Mouse (Mus musculus) Patski (cell line): ENCODE data around the gene Sema4a. TPM values are rescaled to one million over a fixed set of nuclear protein-coding genes. Genes with fewer than 3 reads are reported as not detected.

Source experiments
- ATAC-seq: fragments of 100-300 bp; one replicate; pipeline ENCODE4 v1.8.0; 2021
- CTCF ChIA-PET: fragments of 350-600 bp; sonication (Branson Sonifier 250); formaldehyde crosslinking; loops from one replicate; lab custom pipeline; 2022; ENCODE audit warnings: inconsistent platforms; lab: Charles Lee
- POLR2A ChIA-PET: fragments of 350-600 bp; sonication (Branson Sonifier 250); formaldehyde crosslinking; loops from one replicate; lab custom pipeline; 2022; ENCODE audit warnings: antibody characterized with exemption, inconsistent platforms; lab: Charles Lee
- DNase-seq: peaks from one replicate; pipeline ENCODE4 v3.0.0-alpha.2; 2011; ENCODE audit warnings: low read depth, low spot score
- H3K27me3 ChIP-seq: fragments of 371-371 bp; one replicate; pipeline ENCODE4 v1.5.1; 2021
- CTCF ChIP-seq: fragments of 100-300 bp; IDR thresholded peaks from one replicate; pipeline ENCODE4 v1.5.1; 2021
- in situ Hi-C: fragments of 300-500 bp; cut with MboI; formaldehyde crosslinking; loops from 3 replicates; pipeline ENCODE4 v1.11.1; 2018; ENCODE audit warnings: low pct_unique_long_range_greater_than_20kb, mixed read lengths
- polyA plus RNA-seq: library from polyadenylated mRNA; unstranded; gene quantifications from one replicate; pipeline ENCODE4 v1.2.3, GENCODE M21; 2021

Gene Sema4a
- polyA plus RNA-seq, 1 experiment from 2014 or later = 6.6 TPM

DNA sequence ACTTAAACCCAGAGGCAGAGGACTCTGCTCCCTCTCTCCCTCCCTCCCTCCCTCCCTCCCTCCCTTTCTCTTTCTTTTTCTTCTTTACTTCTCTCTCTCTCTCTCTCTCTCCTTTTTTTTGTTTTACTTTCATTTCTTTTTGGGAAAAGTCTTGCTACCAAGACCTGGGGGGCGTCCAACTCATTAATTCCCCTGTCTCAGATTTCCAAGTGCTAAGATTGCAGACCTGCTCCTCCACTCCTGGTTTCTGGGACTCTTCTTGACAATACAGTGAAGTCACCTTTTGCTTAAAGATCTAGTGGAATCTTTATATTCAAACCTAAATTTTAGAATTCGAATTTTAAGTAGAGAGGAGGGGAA lies 35.7 kb downstream of the Sema4a start:
- POLR2A ChIA-PET = interaction anchor here (1.2 to 1.6 kb wide), 2 partner anchors 15 to 18 kb away, joined by 4 to 5 read pairs; partner anchors contain the start of gene Pmf1
- in situ Hi-C loops = no loop called here
- ATAC-seq (no peak), DNase-seq (no peak)
- no peak for TF ChIP-seq CTCF
- H3K27me3 ChIP-seq = peaks cover 10% of the 10 kb centered on the region
- CTCF ChIA-PET = interaction anchor here (0.6 to 4.8 kb wide), 5 partner anchors 13 to 58 kb away, joined by 3 to 35 read pairs (median 5); no protein-coding TSS in a partner anchor

DNA sequence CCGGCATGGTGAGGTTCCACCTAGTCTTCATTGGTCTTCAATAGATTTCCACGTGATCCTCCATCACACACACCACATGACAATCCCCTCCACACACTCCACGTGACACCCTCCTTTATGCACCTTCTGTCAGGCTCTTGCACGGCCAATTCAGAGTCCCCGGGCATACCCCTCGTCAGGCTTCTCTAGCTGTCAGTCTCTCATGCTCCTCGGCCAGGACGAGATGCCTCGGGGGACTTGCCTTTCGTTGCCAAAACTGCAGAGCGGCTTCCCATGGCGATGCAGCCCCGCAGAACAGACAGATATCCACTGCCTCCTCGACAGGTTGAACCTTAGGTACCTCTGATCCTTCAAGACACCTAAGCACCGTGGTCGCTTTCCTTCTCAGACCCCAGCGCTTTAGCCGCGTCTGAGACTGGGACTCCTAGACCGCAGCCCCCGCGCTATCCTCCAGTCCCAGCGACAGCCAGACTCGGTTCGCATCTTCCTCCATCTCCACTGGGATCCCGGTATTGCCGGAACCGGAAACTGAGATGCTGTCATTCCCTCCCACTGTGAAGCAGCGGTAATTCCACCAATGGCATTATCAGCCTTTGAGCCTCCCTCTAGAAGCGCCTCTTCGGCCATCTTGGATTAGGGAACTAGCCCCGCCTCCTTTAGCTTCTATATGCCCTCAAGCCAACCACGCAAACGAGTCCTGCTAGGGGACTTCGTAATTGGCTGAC lies 36.2 kb downstream of the Sema4a start, which contains the start of gene Slc25a44:
Gene Slc25a44 (minus strand): TSS at position 535 of the 725 bp plus-strand sequence.
- peak; percentile 98 for DNase-seq

DNA sequence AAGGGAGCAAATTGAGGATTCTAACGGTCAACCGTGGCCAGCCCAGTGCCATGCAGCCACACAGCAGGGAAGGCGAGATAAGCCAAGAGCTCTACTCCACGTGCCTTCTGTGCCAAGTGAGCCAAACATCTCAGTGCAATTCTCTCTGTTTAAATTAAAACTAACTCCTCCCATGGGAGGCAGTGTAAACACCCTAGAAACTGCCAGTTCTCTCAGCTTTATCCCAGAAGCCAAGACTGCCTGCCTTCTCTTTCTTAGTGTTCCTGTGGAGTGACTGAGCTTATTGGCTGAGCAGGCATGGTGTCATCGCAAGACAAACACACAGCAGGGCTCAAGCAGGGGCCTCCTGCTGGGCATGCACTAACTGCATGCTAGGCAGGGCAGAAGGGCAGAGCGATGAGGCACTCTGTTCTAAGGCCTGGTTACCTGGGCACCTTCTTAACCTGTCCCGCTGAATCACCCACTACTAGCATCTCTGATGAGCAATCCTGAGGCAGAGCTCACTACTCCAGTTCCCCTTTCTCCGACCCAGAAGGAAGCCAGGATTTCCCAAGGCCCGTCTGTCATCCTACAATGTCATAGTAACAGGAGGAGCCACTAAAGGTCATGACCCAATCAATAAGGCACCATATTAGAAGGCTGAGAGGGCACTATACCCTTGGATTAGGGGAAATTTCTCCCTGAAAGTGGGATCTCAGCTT lies 38.8 kb downstream of the Sema4a start:
- ChIA-PET CTCF (interaction anchor here (0.9 to 4.8 kb wide), 7 partner anchors 10 to 100 kb away, joined by 3 to 35 read pairs (median 5); partner anchors contain the start of gene Pmf1), POLR2A (interaction anchor here (1.2 to 1.4 kb wide), 3 partner anchors 12 to 16 kb away, joined by 3 to 4 read pairs (median 3); partner anchors contain the start of gene Pmf1)
- DNase-seq (peak; percentile 70), ATAC-seq (peak; percentile 22)
- in situ Hi-C loops = no loop called here
- no peak for TF ChIP-seq CTCF
- no peaks in the 10 kb centered on the region for H3K27me3 ChIP-seq

More for the DNA sequence above, 36.2 kb downstream of the Sema4a start, which contains the start of gene Slc25a44:
- H3K27me3 ChIP-seq = peaks cover 4% of the 10 kb centered on the region
- ChIA-PET POLR2A (interaction anchor here (1.2 to 1.6 kb wide), 3 partner anchors 11 to 17 kb away, joined by 3 to 5 read pairs (median 4); partner anchors contain the start of gene Pmf1), CTCF (interaction anchor here (0.7 to 4.8 kb wide), 3 partner anchors 18 to 59 kb away, joined by 3 to 35 read pairs (median 11); no protein-coding TSS in a partner anchor)
- TF ChIP-seq CTCF = no peak
- peak; percentile 95 for ATAC-seq
- in situ Hi-C loops = no loop called here

DNA sequence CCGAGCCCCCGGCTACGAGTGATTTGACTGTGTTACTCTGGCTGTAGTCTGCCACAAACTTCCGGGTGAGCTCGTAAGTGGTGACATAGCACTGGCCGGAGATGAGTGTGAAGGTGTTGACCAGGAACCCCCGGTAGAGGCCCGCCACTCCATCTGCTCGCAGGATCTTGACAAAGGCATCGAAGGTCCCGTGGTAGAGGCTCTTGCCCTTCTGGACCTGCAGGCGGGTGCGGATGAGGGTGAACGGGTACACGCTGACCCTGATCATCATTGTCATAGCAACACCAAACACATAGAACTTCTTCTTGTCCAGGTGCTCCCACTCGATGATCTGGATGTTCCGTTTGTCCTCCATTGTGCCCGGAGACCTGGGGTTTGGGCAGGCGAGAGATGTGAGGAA lies 40.2 kb downstream of the Sema4a start:
- DNase-seq (no peak), ATAC-seq (no peak)
- no peaks in the 10 kb centered on the region for H3K27me3 ChIP-seq
- ChIA-PET POLR2A (no interaction called here), CTCF (no interaction called here)
- no peak for TF ChIP-seq CTCF
- in situ Hi-C loops = no loop called here

DNA sequence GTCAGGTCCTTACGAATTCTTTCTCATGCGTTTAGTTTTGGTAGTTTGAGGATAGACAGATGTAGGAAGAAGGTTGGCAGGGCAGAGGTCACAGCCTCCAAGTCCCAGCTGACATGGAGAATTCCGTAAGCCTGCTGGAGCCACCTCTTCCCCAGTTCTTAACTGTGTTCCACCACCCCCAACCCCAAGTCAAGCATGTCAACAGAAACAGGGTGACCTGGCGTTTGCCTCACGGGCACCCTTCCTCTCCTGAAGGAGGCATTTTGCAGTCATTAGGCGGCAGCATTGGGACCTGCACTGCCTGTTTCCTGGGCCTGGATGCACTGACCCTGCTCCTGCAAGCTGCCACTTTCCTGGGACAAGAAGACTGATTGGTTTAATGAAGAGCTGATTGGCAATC lies 43.0 kb downstream of the Sema4a start:
- ChIA-PET CTCF (interaction anchor here (1.0 to 1.6 kb wide), 2 partner anchors 11 to 28 kb away, joined by 3 to 6 read pairs; no protein-coding TSS in a partner anchor), POLR2A (interaction anchor here (0.7 kb wide), 1 partner anchor 11 kb away, joined by 3 read pairs; no protein-coding TSS in a partner anchor)
- no peaks in the 10 kb centered on the region for H3K27me3 ChIP-seq
- DNase-seq (no peak), ATAC-seq (no peak)
- in situ Hi-C loops = no loop called here
- TF ChIP-seq CTCF = no peak

DNA sequence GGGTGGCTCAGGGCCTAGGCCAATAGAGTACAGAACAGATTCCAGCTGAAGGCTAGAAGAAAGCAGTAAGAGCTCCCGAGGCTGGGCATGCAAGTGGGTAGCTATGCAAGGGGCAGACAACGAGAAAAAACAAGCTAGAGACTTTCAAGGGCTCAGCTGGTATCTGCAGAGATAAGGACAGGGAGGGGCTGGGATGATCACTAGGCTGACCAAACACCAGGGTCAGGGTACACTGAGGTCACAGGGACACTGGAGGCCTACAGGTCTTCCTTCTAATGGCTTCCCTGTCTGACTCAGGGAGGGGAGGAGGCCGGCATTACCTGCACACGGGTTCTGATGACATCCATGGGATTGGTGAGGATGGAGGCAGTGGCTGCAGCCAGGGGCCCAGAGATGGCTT lies 45.3 kb downstream of the Sema4a start:
- no peaks in the 10 kb centered on the region for H3K27me3 ChIP-seq
- in situ Hi-C loops = no loop called here
- CTCF ChIA-PET = interaction anchor here (0.7 to 1.5 kb wide), 3 partner anchors 10 to 50 kb away, joined by 3 to 5 read pairs (median 4); no protein-coding TSS in a partner anchor
- DNase-seq = no peak
- POLR2A ChIA-PET = interaction anchor here (0.8 kb wide), 1 partner anchor 8 kb away, joined by 3 read pairs; no protein-coding TSS in a partner anchor
- no peak for TF ChIP-seq CTCF
- ATAC-seq = no peak

DNA sequence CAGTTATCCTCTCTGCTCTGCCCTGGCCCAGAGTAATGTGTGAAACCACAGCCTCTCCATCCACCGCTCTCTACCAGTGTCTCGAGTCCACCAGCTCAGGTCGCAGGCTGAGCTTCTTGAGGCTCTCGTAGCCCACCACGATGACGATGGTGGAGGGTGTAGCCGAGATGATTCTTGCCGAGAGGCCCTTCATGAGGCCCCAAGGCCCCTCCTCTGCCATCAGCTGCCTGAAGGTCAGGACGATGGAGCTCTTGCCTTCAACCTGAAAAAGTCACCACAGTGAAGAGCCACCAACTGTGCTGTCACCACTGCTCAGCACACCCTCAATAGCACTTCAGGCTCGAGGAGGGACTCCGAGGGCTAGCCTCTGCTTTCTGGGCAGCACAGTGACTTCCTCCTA lies 48.3 kb downstream of the Sema4a start:
- DNase-seq (no peak), ATAC-seq (no peak)
- in situ Hi-C loops = no loop called here
- H3K27me3 ChIP-seq = no peaks in the 10 kb centered on the region
- ChIA-PET CTCF (interaction anchor here (0.7 to 1.7 kb wide), 3 partner anchors 9 to 75 kb away, joined by 3 to 8 read pairs (median 3); no protein-coding TSS in a partner anchor), POLR2A (interaction anchor here (0.7 kb wide), 1 partner anchor 67 kb away, joined by 3 read pairs; no protein-coding TSS in a partner anchor)
- no peak for TF ChIP-seq CTCF

DNA sequence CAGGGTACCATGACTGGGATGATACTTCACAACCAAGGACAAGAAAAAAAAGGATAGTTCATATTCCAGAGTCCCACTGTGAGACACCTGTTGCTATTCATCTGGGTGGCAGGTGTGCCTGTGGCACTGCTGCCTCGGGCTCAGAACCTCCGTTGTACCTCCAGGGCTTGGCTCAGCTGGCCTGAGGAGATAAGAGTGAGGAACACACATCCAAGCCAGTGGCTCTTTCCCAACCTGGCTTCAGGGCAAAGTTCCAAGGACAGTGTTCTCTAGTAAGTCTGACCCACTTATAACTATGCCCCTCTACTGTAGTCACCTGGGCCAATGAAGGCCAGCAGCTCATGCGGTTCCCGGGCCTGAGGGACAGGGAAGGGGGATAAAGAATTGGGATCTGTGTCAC lies 49.3 kb downstream of the Sema4a start:
- CTCF ChIA-PET = interaction anchor here (0.8 to 1.7 kb wide), 3 partner anchors 10 to 72 kb away, joined by 3 to 8 read pairs (median 4); no protein-coding TSS in a partner anchor
- ATAC-seq (no peak), DNase-seq (no peak)
- POLR2A ChIA-PET = interaction anchor here (0.6 kb wide), 1 partner anchor 47 kb away, joined by 3 read pairs; no protein-coding TSS in a partner anchor
- TF ChIP-seq CTCF = no peak
- in situ Hi-C loops = no loop called here
- H3K27me3 ChIP-seq = no peaks in the 10 kb centered on the region

DNA sequence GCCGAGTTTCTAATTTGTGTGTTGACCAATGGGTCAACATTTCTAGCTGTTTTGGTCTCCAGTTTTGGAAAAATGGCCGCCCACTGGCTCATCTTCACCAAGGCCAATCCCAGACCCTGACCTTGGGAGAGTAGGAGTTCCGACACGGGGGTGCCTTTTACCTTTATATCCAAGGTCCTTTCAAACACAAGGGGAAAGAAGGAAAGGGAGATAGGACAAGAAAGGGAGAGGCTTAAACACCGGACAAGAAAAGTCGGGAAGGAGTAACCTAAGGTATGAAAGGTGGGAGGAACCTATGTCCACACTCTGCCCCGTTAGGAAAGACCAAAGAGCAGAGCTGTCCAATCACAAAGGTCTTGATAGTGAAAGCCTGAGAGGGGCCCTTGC lies 50.3 kb downstream of the Sema4a start:
- no peaks in the 10 kb centered on the region for H3K27me3 ChIP-seq
- no peak for TF ChIP-seq CTCF
- CTCF ChIA-PET = interaction anchor here (0.9 to 10.5 kb wide), 7 partner anchors 9 to 111 kb away, joined by 3 to 295 read pairs (median 3); partner anchors contain the start of gene Sema4a
- in situ Hi-C loops = no loop called here
- DNase-seq = no peak
- no peak for ATAC-seq
- POLR2A ChIA-PET = interaction anchor here (0.9 to 5.1 kb wide), 8 partner anchors 11 to 78 kb away, joined by 3 to 30 read pairs (median 4); partner anchors contain the start of gene Slc25a44
